Mouse (Mus musculus) forebrain, embryonic 14.5 days (tissue): ENCODE results near the gene Zkscan5. TPM values are rescaled to one million over a fixed set of nuclear protein-coding genes. Genes with fewer than 3 reads are reported as not detected.
"Not testable (repeated sequence)": the region's sequence is repeated elsewhere in the genome, so short reads cannot be mapped to it uniquely, and the experiment has no call there.

Experiments used
- ATAC-seq: fragments of 200-750 bp; cut with Nextera tagmentation; 2 replicates; pipeline ENCODE4 v1.8.0; 2017; ENCODE audit warnings: mild to moderate bottlenecking, moderate library complexity
- DNase-seq: peaks from one replicate; pipeline ENCODE4 v3.0.0-alpha.2; 2015; ENCODE audit warnings: low spot score
- H3K27ac ChIP-seq: fragments of 300-500 bp; sonication (generic); 2 replicates; pipeline ENCODE4 v1.5.1; 2014; ENCODE audit warnings: low read depth, mild to moderate bottlenecking, control low read depth, low read length, moderate library complexity
- H3K27me3 ChIP-seq: fragments of 300-500 bp; sonication (generic); replicated peaks from 2 replicates; pipeline ENCODE4 v1.6.1; 2014; ENCODE audit warnings: low read length, control low read depth, mixed read lengths; ENCODE audit not compliant: control insufficient read depth, insufficient read depth
- H3K36me3 ChIP-seq: fragments of 300-500 bp; sonication (generic); 2 replicates; pipeline ENCODE4 v1.6.1; 2014; ENCODE audit warnings: low read length, control low read depth; ENCODE audit not compliant: control insufficient read depth, insufficient read depth
- H3K4me1 ChIP-seq: fragments of 300-500 bp; sonication (generic); 2 replicates; pipeline ENCODE4 v1.6.1; 2014; ENCODE audit warnings: antibody characterized with exemption, low read length, control low read depth; ENCODE audit not compliant: control insufficient read depth, insufficient read depth
- H3K4me2 ChIP-seq: fragments of 300-500 bp; sonication (generic); 2 replicates; pipeline ENCODE4 v1.6.1; 2014; ENCODE audit warnings: mild to moderate bottlenecking, control low read depth, low read length
- H3K4me3 ChIP-seq: fragments of 300-500 bp; sonication (generic); 2 replicates; pipeline ENCODE4 v1.5.1; 2014; ENCODE audit warnings: low read depth, low read length, control low read depth
- H3K9ac ChIP-seq: fragments of 300-500 bp; sonication (generic); 2 replicates; pipeline ENCODE4 v1.6.1; 2014; ENCODE audit warnings: mild to moderate bottlenecking, low read length, control low read depth, moderate library complexity
- H3K9me3 ChIP-seq: fragments of 300-500 bp; sonication (generic); replicated peaks from 2 replicates; pipeline ENCODE4 v1.6.1; 2016; ENCODE audit warnings: low read length, control low read depth, mixed read lengths; ENCODE audit not compliant: control insufficient read depth
- WGBS: fragments of 180-500 bp; shearing (Covaris S2); extraction: QIAGEN DNeasy Blood & Tissue Kit; methylation state at CpG from one replicate; pipeline ENCODE4 v1.1.7; 2014; 5-methylcytosine and 5-hydroxymethylcytosine counted together
- polyA plus RNA-seq: library from polyadenylated mRNA; unstranded; fragments of >200 nt; fragmentation: Nextera tagmentation; extraction: Ambion mirVana; gene quantifications from 2 replicates; pipeline ENCODE4 v1.2.1, GENCODE M21; 2014

Zkscan5 gene
- polyA plus RNA-seq, 1 experiment from 2014 or later: 17.8 TPM

DNA sequence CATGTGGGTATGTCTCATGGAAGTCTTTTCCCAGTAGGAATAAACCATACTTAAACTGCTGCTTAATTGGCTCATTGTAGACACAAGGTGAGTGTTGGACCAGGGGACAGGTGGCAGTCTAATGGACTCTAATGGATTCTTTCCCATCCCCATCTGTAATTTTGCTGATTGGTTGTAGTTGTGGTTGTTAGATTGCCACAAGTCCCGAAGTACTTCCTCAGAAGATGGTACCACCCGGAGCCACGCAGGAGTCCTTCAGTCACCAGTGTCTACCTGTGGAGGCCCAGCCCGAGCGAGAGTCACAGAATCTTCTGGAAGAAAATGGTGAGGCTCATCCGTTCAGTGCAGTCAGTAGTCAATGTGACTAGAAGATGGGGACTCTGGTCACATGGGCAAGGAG, 3.0 kb downstream of the Zkscan5 start:
- Histone ChIP-seq H3K36me3 (peaks cover 11% of the 10 kb centered on the region), H3K9me3 (no peaks in the 10 kb centered on the region), H3K27me3 (no peaks in the 10 kb centered on the region), H3K4me1 (peaks cover 11% of the 10 kb centered on the region), H3K4me3 (no peak overlapping the region), H3K9ac (no peak overlapping the region), H3K4me2 (no peak overlapping the region), H3K27ac (no peak overlapping the region)
- ATAC-seq (no peak), DNase-seq (no peak)
- WGBS: 95% methylated on average over 6 of the region's 6 CpGs

DNA sequence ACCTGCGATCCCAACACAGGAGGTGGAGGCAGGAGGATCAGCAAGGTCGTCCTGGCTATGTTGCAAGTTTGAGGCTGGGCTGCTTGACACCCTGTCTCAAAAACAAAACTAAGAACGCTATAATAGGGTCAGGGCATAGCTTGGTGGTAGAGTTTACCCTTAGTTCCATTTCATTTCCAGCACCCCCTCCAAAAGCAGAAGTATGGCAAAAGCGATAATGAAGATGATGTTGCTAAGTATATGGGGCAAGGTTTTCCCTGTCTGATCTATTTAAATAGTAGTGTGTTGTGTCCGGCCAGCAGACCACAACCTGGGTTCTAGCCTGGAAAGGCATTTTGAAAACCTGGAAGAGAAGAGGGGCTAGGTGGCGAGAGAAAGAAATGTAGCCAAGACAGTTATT, 3.6 kb downstream of the Zkscan5 start:
- no peak overlapping the region for H3K4me3 ChIP-seq
- H3K27me3 ChIP-seq: no peaks in the 10 kb centered on the region
- no peak for DNase-seq
- H3K36me3 ChIP-seq: peaks cover 13% of the 10 kb centered on the region
- H3K9ac ChIP-seq: no peak overlapping the region
- no peak overlapping the region for H3K4me2 ChIP-seq
- H3K4me1 ChIP-seq: peaks cover 11% of the 10 kb centered on the region
- no peak overlapping the region for H3K27ac ChIP-seq
- H3K9me3 ChIP-seq: no peaks in the 10 kb centered on the region
- no peak for ATAC-seq
- 91% methylated on average over 6 of the region's 6 CpGs for WGBS

GRCm38 (mm10) chr5:145208391-145208790, 4.0 kb downstream of the Zkscan5 start:
- H3K4me2 ChIP-seq, H3K9me3 ChIP-seq, H3K4me3 ChIP-seq, ATAC-seq, H3K27me3 ChIP-seq, H3K27ac ChIP-seq, H3K9ac ChIP-seq, DNase-seq: not testable (repeated sequence)
- 59% methylated on average over 11 of the region's 11 CpGs for WGBS
- Histone ChIP-seq H3K36me3 (peaks cover 16% of the 10 kb centered on the region), H3K4me1 (peaks cover 11% of the 10 kb centered on the region)

GRCm38 (mm10) chr5:145211340-145211739, 7.0 kb downstream of the Zkscan5 start:
- H3K9me3 ChIP-seq: no peaks in the 10 kb centered on the region
- DNase-seq (no peak), ATAC-seq (no peak)
- no peak overlapping the region for H3K4me2 ChIP-seq
- no peak overlapping the region for H3K4me3 ChIP-seq
- no peak overlapping the region for H3K27ac ChIP-seq
- H3K4me1 ChIP-seq: no peaks in the 10 kb centered on the region
- no peaks in the 10 kb centered on the region for H3K27me3 ChIP-seq
- peaks cover 23% of the 10 kb centered on the region for H3K36me3 ChIP-seq
- no peak overlapping the region for H3K9ac ChIP-seq
- 97% methylated on average over 4 of the region's 4 CpGs for WGBS

GRCm38 (mm10) chr5:145212216-145212615, 7.9 kb downstream of the Zkscan5 start:
- Histone ChIP-seq H3K4me1 (no peaks in the 10 kb centered on the region), H3K36me3 (peaks cover 23% of the 10 kb centered on the region), H3K9me3 (no peaks in the 10 kb centered on the region), H3K27me3 (no peaks in the 10 kb centered on the region), H3K27ac (no peak overlapping the region), H3K4me3 (no peak overlapping the region), H3K4me2 (no peak overlapping the region), H3K9ac (no peak overlapping the region)
- ATAC-seq (no peak), DNase-seq (no peak)
- 94% methylated on average over 4 of the region's 4 CpGs for WGBS

GRCm38 (mm10) chr5:145213505-145213904, 9.1 kb downstream of the Zkscan5 start:
- H3K9ac ChIP-seq: no peak overlapping the region
- ATAC-seq (no peak), DNase-seq (no peak)
- H3K9me3 ChIP-seq: no peaks in the 10 kb centered on the region
- H3K27ac ChIP-seq: no peak overlapping the region
- 95% methylated on average over 3 of the region's 3 CpGs for WGBS
- no peak overlapping the region for H3K4me3 ChIP-seq
- H3K4me2 ChIP-seq: no peak overlapping the region
- no peaks in the 10 kb centered on the region for H3K4me1 ChIP-seq
- peaks cover 30% of the 10 kb centered on the region for H3K36me3 ChIP-seq
- H3K27me3 ChIP-seq: no peaks in the 10 kb centered on the region

- H3K9ac ChIP-seq: no peak overlapping the region
- H3K4me3 ChIP-seq: no peak overlapping the region
- no peak overlapping the region for H3K27ac ChIP-seq
- ATAC-seq (no peak), DNase-seq (no peak)
- H3K4me1 ChIP-seq: no peaks in the 10 kb centered on the region
- no peaks in the 10 kb centered on the region for H3K27me3 ChIP-seq
- H3K36me3 ChIP-seq: peaks cover 40% of the 10 kb centered on the region
- 73% methylated on average over 4 of the region's 4 CpGs for WGBS
- H3K9me3 ChIP-seq: no peaks in the 10 kb centered on the region
- no peak overlapping the region for H3K4me2 ChIP-seq
These were observed 10.3 kb downstream of the Zkscan5 start for GRCm38 (mm10) chr5:145214679-145215078.

DNA sequence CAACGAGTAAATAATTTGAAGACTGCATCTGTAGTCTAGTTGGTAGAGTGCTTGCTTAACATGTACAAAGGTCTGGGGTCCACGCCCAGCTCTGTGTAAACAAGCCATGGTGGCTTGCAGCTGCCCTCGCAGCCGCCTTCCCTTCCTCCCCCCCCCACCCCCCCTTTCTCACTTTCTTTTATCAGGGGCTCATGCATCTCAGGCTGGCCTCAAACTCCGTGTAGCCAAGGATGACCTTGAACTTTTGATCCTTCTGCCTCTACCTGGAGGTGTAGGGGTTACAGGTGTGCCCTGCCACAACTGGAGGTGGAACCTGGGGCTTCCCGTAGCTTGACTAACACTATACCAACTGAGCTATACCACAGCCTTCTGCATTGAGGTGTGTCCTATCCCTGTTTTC, 13.4 kb downstream of the Zkscan5 start:
- no peak overlapping the region for H3K9ac ChIP-seq
- no peak overlapping the region for H3K4me3 ChIP-seq
- peaks cover 54% of the 10 kb centered on the region for H3K36me3 ChIP-seq
- no peak overlapping the region for H3K4me2 ChIP-seq
- no peak for DNase-seq
- no peaks in the 10 kb centered on the region for H3K27me3 ChIP-seq
- no peaks in the 10 kb centered on the region for H3K9me3 ChIP-seq
- no peak for ATAC-seq
- 89% methylated on average over 6 of the region's 6 CpGs for WGBS
- H3K27ac ChIP-seq: no peak overlapping the region
- no peaks in the 10 kb centered on the region for H3K4me1 ChIP-seq

- ATAC-seq (no peak), DNase-seq (no peak)
- Histone ChIP-seq H3K4me2 (no peak overlapping the region), H3K4me3 (no peak overlapping the region), H3K4me1 (no peaks in the 10 kb centered on the region), H3K9me3 (no peaks in the 10 kb centered on the region), H3K36me3 (peaks cover 56% of the 10 kb centered on the region), H3K27ac (no peak overlapping the region), H3K9ac (no peak overlapping the region), H3K27me3 (no peaks in the 10 kb centered on the region)
- 96% methylated on average over 21 of the region's 21 CpGs for WGBS
These were observed 13.8 kb downstream of the Zkscan5 start for GRCm38 (mm10) chr5:145218206-145218605.
